Mouse (Mus musculus): ENCODE data around the gene Sit1.
A peak's percentile ranks its signal among the peaks of the same experiment; 100 is the strongest.
"Not testable (repeated sequence)": the region's sequence is repeated elsewhere in the genome, so short reads cannot be mapped to it uniquely, and the experiment has no call there.

The Sit1 gene

GRCm38 (mm10) chr4:43499407-43500333 lies 16.1 kb upstream of the Sit1 start, which contains the start of gene Arhgef39:
Arhgef39 (minus strand) TSS chr4:43499695.
- DNase-seq (ENCODE audit: low read depth in 2 of 2, low spot score in 2 of 2) = peak in 1 of 2 experiments; percentile 33

GRCm38 (mm10) chr4:43498983-43499382 lies 15.4 kb upstream of the Sit1 start:
- DNase-seq (ENCODE audit: low read depth in 2 of 2, low spot score in 2 of 2) = no peak

- no peak for DNase-seq (ENCODE audit: low read depth in 2 of 2, low spot score in 2 of 2)
Measured at GRCm38 (mm10) chr4:43497946-43498345, 14.4 kb upstream of the Sit1 start.

GRCm38 (mm10) chr4:43497405-43497804 lies 13.9 kb upstream of the Sit1 start:
- DNase-seq (ENCODE audit: low read depth in 2 of 2, low spot score in 2 of 2) = no peak

- DNase-seq (ENCODE audit: low read depth in 2 of 2, low spot score in 2 of 2) = no peak
Measured at GRCm38 (mm10) chr4:43496587-43496986, 13.1 kb upstream of the Sit1 start.

- no peak for DNase-seq (ENCODE audit: low read depth in 2 of 2, low spot score in 2 of 2)
Measured at GRCm38 (mm10) chr4:43493846-43494240, 10.3 kb upstream of the Sit1 start.

GRCm38 (mm10) chr4:43493186-43493845 lies 9.8 kb upstream of the Sit1 start:
- peak; percentile 99 for DNase-seq (ENCODE audit: low read depth in 2 of 2, low spot score in 2 of 2)

GRCm38 (mm10) chr4:43492821-43493185 lies 9.3 kb upstream of the Sit1 start, which contains the start of gene Ccdc107:
Ccdc107 (plus strand) TSS chr4:43492900.
- peak; percentile 89 to 93 for DNase-seq (ENCODE audit: low read depth in 2 of 2, low spot score in 2 of 2)

GRCm38 (mm10) chr4:43492101-43492820 lies 8.7 kb upstream of the Sit1 start:
- peak in 1 of 2 experiments; percentile 35 for DNase-seq (ENCODE audit: low read depth in 2 of 2, low spot score in 2 of 2)

- DNase-seq (ENCODE audit: low read depth in 2 of 2, low spot score in 2 of 2) = no peak
Measured at GRCm38 (mm10) chr4:43490801-43491200, 7.3 kb upstream of the Sit1 start.

- DNase-seq (ENCODE audit: low read depth in 2 of 2, low spot score in 2 of 2) = no peak
Measured at GRCm38 (mm10) chr4:43489611-43490010, 6.1 kb upstream of the Sit1 start.

- DNase-seq (ENCODE audit: low read depth in 2 of 2, low spot score in 2 of 2) = not testable (repeated sequence)
Measured at GRCm38 (mm10) chr4:43485666-43486065, 2.1 kb upstream of the Sit1 start.

- no peak for DNase-seq (ENCODE audit: low read depth in 2 of 2, low spot score in 2 of 2)
Measured at GRCm38 (mm10) chr4:43482591-43482990, 943 bp downstream of the Sit1 start.

- DNase-seq (ENCODE audit: low read depth in 2 of 2, low spot score in 2 of 2) = peak in 1 of 2 experiments; percentile 54
Measured at GRCm38 (mm10) chr4:43481894-43482456, 1.6 kb downstream of the Sit1 start.

GRCm38 (mm10) chr4:43480985-43481384 lies 2.5 kb downstream of the Sit1 start:
- no peak for DNase-seq (ENCODE audit: low read depth in 2 of 2, low spot score in 2 of 2)

- DNase-seq (ENCODE audit: low read depth in 2 of 2, low spot score in 2 of 2) = peak; percentile 56 to 70
Measured at GRCm38 (mm10) chr4:43478906-43479832, 4.4 kb downstream of the Sit1 start.

GRCm38 (mm10) chr4:43478534-43478858 lies 5.0 kb downstream of the Sit1 start:
- no peak for DNase-seq (ENCODE audit: low read depth in 2 of 2, low spot score in 2 of 2)

- peak; percentile 76 to 87 for DNase-seq (ENCODE audit: low read depth in 2 of 2, low spot score in 2 of 2)
Measured at GRCm38 (mm10) chr4:43477857-43478533, 5.5 kb downstream of the Sit1 start.

- no peak for DNase-seq (ENCODE audit: low read depth in 2 of 2, low spot score in 2 of 2)
Measured at GRCm38 (mm10) chr4:43476604-43477003, 6.9 kb downstream of the Sit1 start.

- no peak for DNase-seq (ENCODE audit: low read depth in 2 of 2, low spot score in 2 of 2)
Measured at GRCm38 (mm10) chr4:43473636-43474035, 9.9 kb downstream of the Sit1 start.
